Mouse (Mus musculus): ENCODE measurements at regions not wholly inside any gene's neighbourhood (a gene's known extent, or its start where the extent isn't known, plus 50 kb on each side); places are given as distances from the start of the nearest gene placed in this dataset.

- DNase-seq (ENCODE audit: low spot score), result no peak
Observed at GRCm38 (mm10) chr11:112592411-112593020, 189.5 kb upstream of the Sox9 start.

GRCm38 (mm10) chr11:112593821-112594220 lies 188.2 kb upstream of the Sox9 start:
- DNase-seq (ENCODE audit: low spot score), result no peak

- no peak for DNase-seq (ENCODE audit: low spot score)
Observed at GRCm38 (mm10) chr11:112607359-112607758, 174.7 kb upstream of the Sox9 start.

GRCm38 (mm10) chr11:112609277-112609676 lies 172.7 kb upstream of the Sox9 start:
- no peak for DNase-seq (ENCODE audit: low spot score)

- DNase-seq (ENCODE audit: low spot score), result no peak
Observed at GRCm38 (mm10) chr11:112611073-112611472, 171.0 kb upstream of the Sox9 start.

GRCm38 (mm10) chr11:112615629-112616028 lies 166.4 kb upstream of the Sox9 start:
- DNase-seq (ENCODE audit: low spot score), result no peak

- DNase-seq (ENCODE audit: low spot score), result no peak
Observed at GRCm38 (mm10) chr11:112616942-112617341, 165.1 kb upstream of the Sox9 start.

GRCm38 (mm10) chr11:112620916-112621315 lies 161.1 kb upstream of the Sox9 start:
- no peak for DNase-seq (ENCODE audit: low spot score)

- DNase-seq (ENCODE audit: low spot score), result no peak
Observed at GRCm38 (mm10) chr11:112621385-112622120, 160.5 kb upstream of the Sox9 start.

GRCm38 (mm10) chr11:112649298-112649697 lies 132.7 kb upstream of the Sox9 start:
- no peak for DNase-seq (ENCODE audit: low spot score)

- no peak for DNase-seq (ENCODE audit: low spot score)
Observed at GRCm38 (mm10) chr11:112657410-112658159, 124.4 kb upstream of the Sox9 start.

GRCm38 (mm10) chr11:112659911-112660310 lies 122.1 kb upstream of the Sox9 start:
- DNase-seq (ENCODE audit: low spot score), result no peak

- no peak for DNase-seq (ENCODE audit: low spot score)
Observed at GRCm38 (mm10) chr11:112661426-112661825, 120.6 kb upstream of the Sox9 start.

- DNase-seq (ENCODE audit: low spot score), result no peak
Observed at GRCm38 (mm10) chr11:112667311-112667710, 114.7 kb upstream of the Sox9 start.

GRCm38 (mm10) chr11:112672086-112672485 lies 109.9 kb upstream of the Sox9 start:
- no peak for DNase-seq (ENCODE audit: low spot score)

- DNase-seq (ENCODE audit: low spot score), result no peak
Observed at GRCm38 (mm10) chr11:112690047-112690446, 92.0 kb upstream of the Sox9 start.

GRCm38 (mm10) chr11:112706091-112706490 lies 75.9 kb upstream of the Sox9 start:
- no peak for DNase-seq (ENCODE audit: low spot score)

GRCm38 (mm10) chr11:112708119-112708730 lies 73.8 kb upstream of the Sox9 start:
- DNase-seq (ENCODE audit: low spot score), result no peak

- no peak for DNase-seq (ENCODE audit: low spot score)
Observed at GRCm38 (mm10) chr11:112711656-112712055, 70.4 kb upstream of the Sox9 start.

GRCm38 (mm10) chr11:112718547-112718946 lies 63.5 kb upstream of the Sox9 start:
- DNase-seq (ENCODE audit: low spot score), result no peak

- no peak for DNase-seq (ENCODE audit: low spot score)
Observed at GRCm38 (mm10) chr11:112720652-112721051, 61.4 kb upstream of the Sox9 start.

- no peak for DNase-seq (ENCODE audit: low spot score)
Observed at GRCm38 (mm10) chr11:112722936-112723335, 59.1 kb upstream of the Sox9 start.
